Mouse (Mus musculus): ENCODE measurements around the gene Hist1h2ag.

Gene Hist1h2ag

DNA sequence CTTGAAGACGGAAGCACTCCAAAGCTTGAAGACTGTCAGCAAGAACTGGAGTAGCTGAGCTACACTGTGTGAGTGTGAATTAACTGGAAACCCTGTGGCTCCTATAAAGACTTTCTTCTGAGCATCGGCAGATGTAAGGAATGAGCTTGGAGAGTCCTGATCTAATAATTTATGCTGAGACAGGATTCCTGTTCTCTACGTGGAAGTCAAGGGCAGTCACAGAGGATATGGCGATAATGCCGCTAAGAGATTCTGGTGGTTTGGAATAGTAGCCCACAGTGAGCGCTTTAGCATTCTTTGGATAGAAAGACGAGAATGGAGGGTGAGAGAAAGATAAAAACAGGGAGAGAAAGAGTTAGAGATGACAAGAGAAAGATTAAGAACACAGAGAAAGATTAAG is 34.9 kb downstream of the Hist1h2ag start:
- DNase-seq: no peak

DNA sequence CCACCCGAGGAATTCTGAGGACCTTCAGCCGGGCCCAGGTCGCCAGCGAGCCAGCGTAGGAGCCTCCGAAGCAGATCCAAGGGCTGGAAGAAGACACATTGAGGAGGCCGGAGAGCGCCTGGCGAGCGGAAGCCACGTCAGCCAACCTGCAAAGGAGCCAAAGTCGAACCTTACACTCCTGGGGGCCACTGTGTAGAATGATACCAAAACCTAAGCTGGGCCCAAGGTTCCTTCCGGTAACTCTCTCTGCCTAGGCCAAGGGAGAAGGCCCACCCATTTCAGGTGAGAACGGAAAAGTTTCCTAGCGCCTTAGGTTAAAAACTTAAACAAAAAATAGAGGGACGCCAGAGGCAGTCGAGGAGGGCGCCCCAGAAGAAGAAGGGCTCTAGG is 35.6 kb downstream of the Hist1h2ag start:
- no peak for DNase-seq

DNA sequence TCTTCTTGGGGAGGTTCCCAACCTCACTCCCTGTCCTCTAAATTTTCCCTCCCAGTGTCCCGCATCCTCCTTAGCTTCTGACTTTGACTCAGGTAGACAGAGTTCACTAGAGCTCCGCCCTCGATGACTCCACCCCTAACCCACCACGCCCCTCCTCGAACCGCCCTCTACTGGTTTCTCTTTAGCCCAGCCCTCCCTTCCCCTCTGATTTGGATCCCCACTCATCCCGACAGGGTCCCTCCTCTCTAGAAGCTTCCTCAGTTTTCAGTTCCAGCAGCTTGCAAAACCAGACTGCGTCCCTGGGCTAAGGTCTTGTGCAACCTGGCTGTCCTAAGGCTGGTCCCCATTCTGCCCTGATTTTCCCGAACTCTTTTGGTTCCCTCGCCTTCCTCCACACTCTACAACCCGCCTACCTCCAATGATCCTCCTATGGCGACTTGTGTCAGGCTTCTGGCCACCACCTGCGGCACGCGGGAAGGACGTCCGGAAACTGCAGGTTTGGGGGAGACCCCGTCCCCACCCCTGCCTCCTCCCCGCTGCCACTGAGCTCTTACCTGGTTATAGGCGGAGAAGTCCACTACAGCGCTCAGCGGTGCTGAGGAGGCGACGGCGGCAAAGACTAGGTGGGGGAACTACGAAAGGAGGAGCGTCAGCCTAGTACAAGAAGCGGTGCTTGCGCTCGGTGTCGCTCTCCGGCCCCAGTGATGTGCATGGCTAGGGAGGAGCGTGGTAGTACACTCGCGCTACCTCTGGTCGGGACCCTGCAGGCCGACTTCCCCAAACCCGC is 36.2 kb downstream of the Hist1h2ag start:
- DNase-seq: peak; percentile 61

DNA sequence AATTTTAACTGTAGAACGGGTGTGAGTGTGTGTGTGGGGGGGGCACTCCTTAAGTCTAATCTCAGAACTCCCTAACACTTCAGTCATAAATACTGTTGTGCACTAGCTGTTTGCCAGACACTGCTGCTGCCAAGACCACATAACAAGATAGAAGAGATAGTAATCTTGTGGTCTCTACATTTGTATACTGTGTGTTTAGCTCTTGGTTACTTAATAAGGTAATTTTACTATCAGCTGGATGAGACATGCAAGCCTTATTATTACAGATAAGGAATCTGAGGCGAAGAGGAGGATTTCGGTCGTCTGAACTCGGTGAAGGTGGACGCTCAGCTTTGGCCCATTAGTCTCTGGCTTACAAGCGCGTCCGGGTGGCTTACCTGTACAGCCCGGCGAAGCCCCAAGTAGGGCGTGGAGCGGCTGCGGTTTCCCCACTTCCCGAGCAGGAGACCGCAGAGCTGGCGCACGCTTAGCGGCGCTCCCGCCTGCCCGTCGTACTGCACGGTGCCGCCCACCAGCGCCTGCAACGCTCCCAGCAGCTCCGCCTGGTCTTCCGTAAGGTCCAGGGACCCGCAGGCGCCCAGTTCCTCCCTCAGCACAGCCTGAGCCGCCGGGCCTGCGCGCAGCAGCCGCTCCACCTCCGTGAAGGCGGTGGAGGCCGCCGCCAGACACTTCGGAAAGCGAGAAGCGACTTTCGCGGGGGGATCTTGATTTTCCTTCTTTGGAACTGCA is 37.0 kb downstream of the Hist1h2ag start:
- DNase-seq: peak; percentile 53

DNA sequence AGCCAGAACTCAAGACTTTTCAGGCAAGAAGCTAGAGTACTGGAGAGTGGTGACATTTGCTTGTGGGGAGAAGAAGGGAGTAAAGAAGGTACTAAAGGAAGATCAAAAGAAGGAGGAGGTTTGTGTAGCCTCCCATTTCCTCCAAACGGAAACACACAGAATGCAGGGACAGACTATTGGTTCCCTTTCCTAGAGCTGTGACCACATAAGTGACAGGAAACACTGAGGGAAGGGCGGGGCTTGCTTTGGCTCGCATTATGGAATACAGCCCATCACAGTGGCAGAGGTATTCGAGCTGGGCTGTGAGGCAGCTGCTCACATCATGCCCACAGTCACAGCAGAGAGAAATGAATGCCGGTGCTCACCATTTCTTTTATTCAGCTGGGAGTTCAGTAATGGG is 40.9 kb downstream of the Hist1h2ag start:
- DNase-seq: no peak

DNA sequence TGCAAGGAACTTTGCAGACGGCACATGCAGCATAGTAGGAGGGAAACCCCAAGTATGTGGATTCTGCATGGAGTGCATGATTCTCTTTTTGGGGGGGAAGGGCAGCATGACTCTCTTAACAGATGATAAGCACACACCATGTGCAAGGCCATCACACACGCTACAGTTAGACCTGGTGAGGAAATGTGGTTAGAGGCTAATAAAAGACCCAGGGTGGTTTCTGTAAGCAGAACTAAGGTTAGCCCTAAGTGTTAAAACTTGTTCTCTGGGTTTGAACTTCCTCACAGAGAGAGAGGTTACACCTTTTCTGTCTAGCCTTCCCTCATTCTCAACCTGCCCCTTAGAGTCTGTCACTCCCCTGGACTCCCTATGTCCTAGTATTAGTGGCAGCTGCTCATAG is 41.4 kb downstream of the Hist1h2ag start:
- no peak for DNase-seq

DNA sequence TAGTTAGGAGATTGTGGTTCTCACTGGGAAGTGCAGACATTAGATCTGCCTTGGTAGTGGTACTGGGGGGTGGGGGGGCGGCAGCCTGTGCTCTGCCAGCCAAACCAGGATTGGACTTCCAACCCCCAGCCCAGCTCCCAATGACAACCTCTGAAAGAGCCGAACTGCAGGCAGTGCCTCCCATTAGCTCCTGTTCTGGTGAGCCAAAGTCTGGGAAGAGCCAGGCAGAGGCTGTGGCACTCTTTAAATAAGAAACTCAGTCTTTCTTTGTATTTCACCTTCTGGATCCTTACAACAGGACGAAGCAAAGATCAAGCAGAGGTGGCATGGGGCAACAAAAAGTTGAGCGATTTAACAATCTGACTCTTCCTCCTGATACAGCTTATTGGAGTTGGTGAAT is 43.6 kb downstream of the Hist1h2ag start:
- DNase-seq: no peak

DNA sequence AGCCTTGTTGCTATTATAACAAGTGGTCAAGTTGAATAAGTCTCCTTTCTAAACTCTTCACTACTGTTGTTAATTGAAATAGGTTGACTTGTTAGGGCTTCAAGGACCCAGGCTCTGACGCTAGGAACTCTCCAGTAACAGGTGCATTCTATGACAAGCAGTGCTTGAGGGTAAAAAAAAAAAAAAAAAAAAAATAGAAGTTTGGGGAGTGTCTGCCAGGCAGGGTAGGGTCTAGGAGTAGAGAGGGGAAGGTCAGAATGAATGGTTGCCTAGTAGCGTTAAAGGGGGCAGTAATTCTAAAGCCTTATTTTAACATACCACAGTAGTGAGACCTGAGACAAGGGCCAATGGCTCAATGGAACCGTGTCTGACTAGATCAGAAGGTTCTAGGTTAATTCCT is 44.3 kb downstream of the Hist1h2ag start:
- DNase-seq: no peak

DNA sequence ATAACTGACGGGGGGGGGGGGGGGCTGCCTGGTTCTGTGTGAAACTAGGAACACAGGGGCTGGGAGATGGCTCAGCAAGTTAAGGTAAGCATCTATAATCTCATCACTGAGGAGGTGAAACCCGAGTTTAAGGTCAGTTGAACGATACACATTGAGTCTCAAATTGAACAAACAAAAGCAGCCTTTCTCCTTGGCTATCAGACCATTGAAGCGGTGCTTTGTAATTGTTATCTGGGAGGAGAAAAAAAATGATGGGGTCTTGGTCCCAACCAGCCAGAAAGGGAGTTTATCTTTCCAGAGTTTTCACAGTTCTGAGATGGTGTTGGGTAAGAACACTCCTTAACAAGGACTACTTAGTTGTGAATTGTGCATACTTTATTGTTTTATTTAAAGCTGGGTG is 44.9 kb downstream of the Hist1h2ag start:
- no peak for DNase-seq

DNA sequence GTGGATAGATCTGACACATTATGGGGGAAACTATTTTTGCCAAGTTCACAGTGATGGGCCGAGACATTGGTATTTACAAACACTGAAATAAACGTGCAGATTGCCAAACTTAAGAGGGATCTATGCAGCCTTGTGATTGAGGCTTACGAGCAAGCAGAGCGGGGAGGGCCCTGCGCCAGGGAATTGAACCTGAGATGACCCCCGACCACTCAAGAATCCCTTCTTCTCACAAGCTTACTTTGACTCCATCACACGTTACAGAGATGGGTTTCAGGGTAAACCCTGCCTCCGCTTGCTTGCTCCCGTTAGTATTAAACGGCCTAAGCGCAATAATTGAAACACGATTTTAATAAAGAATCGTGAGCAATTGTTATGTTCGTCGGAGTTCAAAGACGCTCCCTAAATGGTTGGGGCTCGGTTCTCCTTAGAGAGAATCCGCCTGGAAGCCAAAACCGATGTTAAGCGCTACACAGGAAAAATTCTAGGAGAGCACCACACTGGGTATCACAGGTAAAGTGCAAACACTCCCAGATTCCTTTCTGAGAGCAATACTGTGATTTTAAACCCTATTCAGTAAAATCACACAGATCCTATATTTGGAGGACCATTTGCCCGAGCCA is 45.4 kb downstream of the Hist1h2ag start:
- DNase-seq: no peak

DNA sequence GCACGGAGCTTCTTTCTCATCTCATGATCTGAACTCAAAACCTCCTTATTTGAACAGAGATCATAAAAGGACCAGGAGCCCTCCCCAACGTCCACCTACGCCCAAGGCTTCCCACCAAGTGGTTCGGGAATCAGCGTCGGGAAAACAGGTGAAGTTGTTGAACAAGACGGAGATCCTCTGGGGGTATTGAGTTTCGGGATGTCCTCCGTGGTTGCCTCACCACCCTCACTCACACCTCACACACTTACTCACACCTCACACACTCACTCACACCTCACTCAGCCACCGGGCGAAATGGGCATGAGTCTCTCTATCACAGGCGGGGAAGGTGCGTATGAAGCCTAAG is 45.9 kb downstream of the Hist1h2ag start:
- no peak for DNase-seq

DNA sequence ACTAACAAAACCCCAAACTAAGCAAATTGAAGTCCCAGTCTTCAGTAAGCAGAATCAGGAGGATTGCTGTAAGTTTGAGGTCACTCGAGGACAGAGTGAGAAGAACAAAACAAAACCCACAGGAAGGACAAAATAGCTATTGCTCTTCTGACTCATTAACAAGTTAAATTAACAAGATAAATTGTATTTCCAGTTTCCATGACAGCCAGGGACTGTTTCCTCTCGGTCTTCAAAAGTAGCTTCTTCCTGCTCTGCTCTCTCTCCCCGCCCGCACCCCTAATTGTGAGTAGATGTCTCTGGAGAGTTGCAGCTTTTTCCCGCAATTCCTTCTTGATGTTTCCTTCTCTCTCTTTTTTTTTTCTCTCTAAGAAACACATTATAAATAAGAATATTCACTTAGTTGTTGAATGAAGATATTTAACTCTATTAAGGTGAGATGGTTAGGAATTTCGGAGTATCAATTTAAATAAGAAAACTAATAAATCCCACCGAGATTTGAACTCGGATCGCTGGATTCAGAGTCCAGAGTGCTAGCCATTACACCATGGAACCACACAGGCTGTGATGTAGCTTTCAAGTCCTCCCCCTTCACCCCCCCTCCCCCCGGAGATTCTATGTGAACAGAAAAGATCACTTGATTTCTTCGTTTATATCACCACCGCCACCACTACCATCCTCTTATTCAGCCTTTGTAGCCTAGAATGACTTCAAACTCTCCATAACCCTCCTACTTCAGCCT is 46.5 kb downstream of the Hist1h2ag start:
- no peak for DNase-seq

DNA sequence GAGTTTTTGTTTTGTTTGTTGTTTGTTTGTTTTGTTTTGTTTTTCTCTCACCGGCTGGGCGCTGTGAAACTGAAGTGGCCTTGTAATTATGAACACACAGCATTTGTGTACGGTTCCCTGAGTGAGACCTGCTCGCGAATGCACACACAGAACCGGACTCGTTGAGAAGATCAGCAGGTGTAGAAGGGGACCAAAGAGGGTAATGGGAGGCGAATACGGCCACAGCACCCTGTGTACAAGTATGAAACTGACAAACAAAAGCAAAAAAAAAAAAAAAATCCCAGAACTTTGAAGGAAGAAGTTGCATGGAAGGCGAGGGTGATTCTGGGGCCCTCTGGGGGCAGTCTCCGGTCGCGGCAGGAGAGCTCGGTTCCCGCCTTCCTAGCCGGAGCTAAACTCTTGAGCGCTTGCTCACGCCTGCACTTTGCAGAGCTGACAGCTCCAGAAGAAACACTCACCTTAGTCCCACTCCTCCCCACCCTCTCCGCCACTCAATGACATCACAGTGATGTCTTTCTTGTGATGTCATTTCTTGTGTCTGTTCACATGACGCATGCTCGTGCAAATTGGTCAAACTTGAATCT is 47.3 kb downstream of the Hist1h2ag start:
- DNase-seq: no peak

DNA sequence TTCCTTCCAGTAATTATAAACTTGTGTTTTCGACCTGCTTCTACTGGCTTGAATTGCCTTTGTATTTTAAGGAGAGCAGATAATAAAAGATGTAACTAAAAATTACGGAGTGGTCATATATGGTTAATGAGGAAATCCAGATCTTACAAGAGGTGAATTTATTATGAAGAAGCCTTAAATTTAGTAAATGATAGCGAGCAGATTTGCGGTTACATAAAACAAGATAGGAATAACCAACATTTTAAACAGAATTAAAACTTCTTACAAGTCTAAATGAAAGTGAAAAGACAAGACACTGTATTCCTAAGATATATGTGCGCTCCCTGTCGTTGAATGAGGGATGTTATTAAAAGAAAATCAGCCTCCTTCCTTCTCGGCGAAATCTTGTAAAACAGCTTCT is 47.8 kb downstream of the Hist1h2ag start:
- no peak for DNase-seq

DNA sequence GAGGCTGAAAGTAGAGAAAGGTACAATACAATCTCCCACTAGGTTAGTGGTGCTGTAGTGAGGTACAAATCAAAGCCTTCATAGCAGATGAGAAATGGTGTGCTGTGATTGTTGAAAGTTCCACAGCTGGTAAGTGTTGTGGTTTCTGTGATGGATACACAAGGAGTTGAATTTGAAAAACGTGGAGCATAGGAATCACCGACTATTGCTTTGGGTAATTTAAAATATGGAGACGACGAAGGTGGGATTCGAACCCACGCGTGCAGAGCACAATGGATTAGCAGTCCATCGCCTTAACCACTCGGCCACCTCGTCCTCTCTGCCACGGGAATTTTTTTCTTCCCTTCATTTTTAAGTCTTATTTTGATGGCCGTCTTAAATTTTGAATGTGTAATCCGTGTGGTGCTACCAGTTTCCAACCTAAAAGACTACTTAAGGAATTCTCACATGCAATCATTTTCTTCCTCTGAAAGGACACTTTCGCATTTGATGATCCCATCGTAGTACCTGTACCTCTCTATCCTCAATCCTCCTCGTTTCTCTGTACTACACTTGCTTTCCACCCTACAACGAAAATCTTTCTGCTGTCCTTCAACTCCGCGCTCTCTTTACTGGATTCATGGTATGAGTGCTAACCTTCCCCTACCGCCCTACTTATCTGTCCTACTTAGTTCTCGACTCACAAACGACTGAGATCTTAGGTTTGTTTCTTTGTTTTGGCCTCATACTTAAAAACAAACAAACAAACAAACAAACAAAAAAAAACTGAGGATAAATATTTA is 48.6 kb downstream of the Hist1h2ag start:
- no peak for DNase-seq

DNA sequence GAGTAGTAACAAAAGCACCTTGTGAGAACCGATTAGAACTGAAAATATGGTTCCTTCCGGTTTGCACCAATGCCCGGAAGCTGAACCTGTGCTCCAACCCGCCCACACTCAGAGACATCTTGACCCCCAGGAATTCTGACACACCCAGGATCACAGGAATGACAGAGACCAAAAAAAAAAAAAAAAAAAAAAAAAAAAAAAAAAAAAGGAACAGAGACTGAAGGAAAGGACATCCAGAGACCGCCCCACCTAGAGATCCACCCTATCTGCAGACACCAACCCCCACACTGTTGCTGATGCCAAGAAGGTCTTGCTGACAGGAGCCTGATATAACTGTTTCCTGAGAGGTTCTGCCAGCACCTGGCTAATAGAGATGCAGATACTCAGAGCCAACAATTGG is 50.2 kb downstream of the Hist1h2ag start:
- DNase-seq: no peak
